Mouse (Mus musculus): ENCODE measurements around the gene Tm4sf19.

DNA sequence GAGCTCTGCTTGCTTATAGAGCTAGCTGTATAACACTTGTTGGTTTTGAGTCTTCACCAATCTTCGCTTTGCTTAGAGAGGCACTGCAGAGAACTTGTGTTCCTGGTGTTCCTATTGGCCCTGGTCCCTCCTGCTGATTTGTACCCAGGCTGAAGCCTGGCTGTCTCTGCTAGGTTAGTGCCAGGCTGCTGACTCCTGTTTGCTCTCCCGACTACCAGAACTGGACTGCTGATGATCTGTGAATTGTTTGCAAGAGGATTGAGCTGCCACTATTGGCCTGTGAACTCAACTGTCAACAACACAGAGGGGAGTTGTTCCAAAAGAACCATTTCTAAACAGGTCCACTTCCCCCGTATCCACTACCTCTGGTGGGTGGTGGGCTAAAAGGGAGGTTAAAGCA, 41.1 kb downstream of the Tm4sf19 start:
- TF ChIP-seq GATA1 (IDR thresholded peaks at IDR 0.05; ENCODE audit: borderline replicate concordance, low read length) (no peak), FLI1 (IDR thresholded peaks at IDR 0.05; ENCODE audit: low read length) (no peak)

All from megakaryocyte, embryonic 14.5 days (primary cell).